Mouse (Mus musculus) spleen, adult 2 months (tissue): Measurements from ENCODE around the gene Samm50.
"Not testable (repeated sequence)": the region's sequence is repeated elsewhere in the genome, so short reads cannot be mapped to it uniquely, and the experiment has no call there.

Experiments
- CTCF ChIP-seq: fragments of 200-500 bp; IDR thresholded peaks from 2 replicates; pipeline ENCODE4 v1.5.1; 2011; ENCODE audit warnings: mild to moderate bottlenecking, inconsistent platforms; ENCODE audit not compliant: insufficient read depth, insufficient read length, insufficient replicate concordance; ENCODE audit errors: extremely low read depth
- POLR2A ChIP-seq: fragments of 200-500 bp; IDR thresholded peaks from 2 replicates; pipeline ENCODE4 v1.6.1; 2011; ENCODE audit warnings: low read depth, low read length, inconsistent platforms

DNA sequence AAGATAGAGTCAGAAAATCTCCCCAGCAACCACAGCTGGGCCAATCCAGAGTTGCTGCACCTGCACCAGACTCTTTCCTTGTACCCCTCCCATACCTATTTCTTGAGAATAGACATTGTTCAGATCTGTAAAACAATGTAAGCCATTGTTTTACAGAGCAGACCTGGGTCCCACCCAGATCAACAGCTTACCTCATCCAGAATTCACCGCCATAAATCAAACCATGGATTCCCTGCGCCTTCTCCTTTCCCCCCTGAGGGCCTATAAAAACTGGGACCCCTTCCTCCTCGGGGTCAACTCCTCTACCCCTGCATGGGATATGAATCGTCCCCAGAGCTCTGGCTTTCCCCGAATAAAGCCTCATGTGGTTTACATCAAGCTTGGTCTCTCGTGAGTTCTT is 34.5 kb upstream of the Samm50 start:
- not testable (repeated sequence) for TF ChIP-seq CTCF, POLR2A
